Mouse (Mus musculus) liver, embryonic 14.5 days (tissue): Measurements from ENCODE around the gene Sqstm1.

Experiments
- CTCF ChIP-seq: IDR thresholded peaks from 2 replicates; pipeline ENCODE4 v1.5.1; 2016; ENCODE audit warnings: antibody characterized with exemption, low read depth, control low read depth
- EP300 ChIP-seq: IDR thresholded peaks from 2 replicates; pipeline ENCODE4 v1.6.1; 2016; ENCODE audit warnings: antibody characterized with exemption, low read depth

GRCm38 (mm10) chr11:50219833-50220232, 9.2 kb upstream of the Sqstm1 start:
- TF ChIP-seq CTCF (peak; percentile 12; the same call in 1 of the 2 replicates), EP300 (no peak)
